Mouse (Mus musculus): ENCODE measurements around the gene Bhmt.

DNA sequence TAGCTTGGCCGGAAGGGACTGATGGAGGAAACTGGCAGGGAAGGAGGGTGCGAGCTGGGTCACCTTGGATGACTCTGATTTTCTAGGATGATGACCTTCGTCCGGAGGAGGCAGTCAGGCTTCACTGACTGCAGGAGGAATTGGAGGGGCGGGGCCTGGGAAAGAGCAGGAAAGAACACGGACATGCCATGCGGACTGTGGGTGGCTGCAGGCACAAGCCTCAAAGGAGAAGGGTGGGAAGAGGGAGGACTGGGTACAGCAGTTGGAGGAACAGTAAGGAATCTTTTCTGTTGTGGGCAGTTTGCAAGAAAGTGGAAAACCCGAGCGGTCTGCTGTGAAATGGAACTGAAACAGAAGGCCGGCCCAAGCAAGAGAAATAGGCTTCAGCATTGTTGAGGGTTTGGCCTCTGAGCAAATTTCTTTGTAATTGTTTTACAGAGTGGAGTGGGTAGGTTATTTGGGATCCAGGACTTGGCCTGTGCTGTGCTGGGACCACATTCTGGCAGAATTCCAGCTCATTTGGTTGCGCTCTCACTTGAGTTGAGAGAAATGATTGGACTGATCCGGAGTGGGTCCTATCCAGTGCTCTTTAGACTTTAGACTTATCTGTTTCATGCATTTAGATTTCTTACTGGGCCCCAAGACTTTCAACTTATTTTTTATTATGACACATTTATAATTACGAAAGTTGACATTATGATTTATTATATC is 30.7 kb downstream of the Bhmt start:
- no peak for TF ChIP-seq CTCF (conservative IDR thresholded peaks at IDR 0.05; ENCODE audit: insufficient read depth, insufficient read length, low read depth, low read length)
- no peak for TF ChIP-seq POLR2A (IDR thresholded peaks at IDR 0.05; ENCODE audit: low read depth, low read length)
